Mouse (Mus musculus) kidney, postnatal 10 days (tissue): ENCODE data around the gene Taok1.
A peak's percentile ranks its signal among the peaks of the same experiment; 100 is the strongest.
"Not testable (repeated sequence)": the region's sequence is repeated elsewhere in the genome, so short reads cannot be mapped to it uniquely, and the experiment has no call there.

Source experiments
- DNase-seq: peaks from one replicate; pipeline ENCODE4 v3.0.0; 2021; ENCODE audit warnings: mixed read lengths

Gene Taok1

DNA sequence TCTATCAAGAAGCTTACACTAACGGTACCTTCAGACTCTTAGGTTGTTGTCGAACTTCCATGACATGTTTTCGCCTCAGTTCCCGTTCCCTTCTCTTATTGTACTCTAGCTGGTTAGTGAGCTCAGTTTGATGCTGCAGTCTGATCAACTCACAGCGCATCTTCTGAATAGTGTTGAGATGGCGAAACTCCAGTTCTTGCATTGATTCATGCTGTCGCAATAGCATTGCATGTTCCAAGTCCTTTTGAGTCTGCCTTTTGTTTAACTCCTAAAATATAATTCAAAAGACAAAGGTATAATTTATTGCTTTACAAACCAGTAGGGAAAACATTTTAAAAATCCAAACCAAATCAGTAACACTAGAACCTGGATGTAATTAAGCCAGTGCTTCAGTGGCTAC, 62.4 kb downstream of the Taok1 start:
- no peak for DNase-seq

- no peak for DNase-seq
These were observed 75.3 kb downstream of the Taok1 start for GRCm38 (mm10) chr11:77532202-77532846.

DNA sequence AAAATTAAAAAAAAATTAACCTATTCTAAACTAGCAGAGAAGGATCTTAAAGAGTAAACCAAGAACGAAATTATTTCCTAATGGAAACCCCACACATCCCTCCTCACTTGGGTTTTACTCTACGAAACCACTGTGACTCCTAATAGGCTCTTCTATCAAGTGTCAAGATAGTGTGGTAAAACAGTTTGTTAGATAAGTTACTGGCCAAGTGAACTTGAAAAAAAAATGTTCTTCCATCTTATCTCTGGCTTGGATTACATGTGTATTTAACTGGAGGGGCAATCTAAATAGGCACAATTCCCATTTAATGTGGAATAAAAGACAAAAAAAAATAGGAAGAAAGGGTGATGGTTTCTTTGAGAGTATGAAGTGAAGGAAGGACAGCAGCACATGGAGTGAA, 76.8 kb downstream of the Taok1 start:
- no peak for DNase-seq

DNA sequence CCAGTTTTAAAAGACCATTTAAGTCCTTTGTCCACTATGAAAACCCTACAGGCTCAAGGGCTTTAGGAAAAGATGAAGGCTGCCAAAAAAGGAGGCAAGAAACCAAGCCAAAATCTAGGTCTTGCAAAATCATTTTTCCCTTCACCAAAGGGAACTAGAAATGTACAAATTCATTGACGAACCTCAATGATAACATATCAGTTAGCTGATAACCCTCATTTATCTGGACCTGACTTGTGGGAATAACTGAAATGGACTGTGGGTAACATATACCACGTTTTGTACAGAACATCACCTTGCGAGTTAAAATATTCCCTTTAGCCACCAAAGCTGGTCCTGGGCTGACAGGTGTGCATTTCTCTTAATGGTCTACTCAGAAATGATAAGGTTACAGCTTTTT, 78.0 kb downstream of the Taok1 start:
- DNase-seq, result no peak

- not testable (repeated sequence) for DNase-seq
These were observed 79.2 kb downstream of the Taok1 start for GRCm38 (mm10) chr11:77528420-77528819.

- no peak for DNase-seq
These were observed 81.7 kb downstream of the Taok1 start for GRCm38 (mm10) chr11:77525804-77526486.

- peak; percentile 38 for DNase-seq
These were observed 86.8 kb downstream of the Taok1 start for GRCm38 (mm10) chr11:77520601-77521529.

- DNase-seq, result peak; percentile 41
These were observed 88.6 kb downstream of the Taok1 start, which contains the start of gene Gm10392 for GRCm38 (mm10) chr11:77519043-77519442. TSS of gene Gm10392 (minus strand) at chr11:77519198.

- no peak for DNase-seq
These were observed 89.4 kb downstream of the Taok1 start for GRCm38 (mm10) chr11:77518051-77518798.

DNA sequence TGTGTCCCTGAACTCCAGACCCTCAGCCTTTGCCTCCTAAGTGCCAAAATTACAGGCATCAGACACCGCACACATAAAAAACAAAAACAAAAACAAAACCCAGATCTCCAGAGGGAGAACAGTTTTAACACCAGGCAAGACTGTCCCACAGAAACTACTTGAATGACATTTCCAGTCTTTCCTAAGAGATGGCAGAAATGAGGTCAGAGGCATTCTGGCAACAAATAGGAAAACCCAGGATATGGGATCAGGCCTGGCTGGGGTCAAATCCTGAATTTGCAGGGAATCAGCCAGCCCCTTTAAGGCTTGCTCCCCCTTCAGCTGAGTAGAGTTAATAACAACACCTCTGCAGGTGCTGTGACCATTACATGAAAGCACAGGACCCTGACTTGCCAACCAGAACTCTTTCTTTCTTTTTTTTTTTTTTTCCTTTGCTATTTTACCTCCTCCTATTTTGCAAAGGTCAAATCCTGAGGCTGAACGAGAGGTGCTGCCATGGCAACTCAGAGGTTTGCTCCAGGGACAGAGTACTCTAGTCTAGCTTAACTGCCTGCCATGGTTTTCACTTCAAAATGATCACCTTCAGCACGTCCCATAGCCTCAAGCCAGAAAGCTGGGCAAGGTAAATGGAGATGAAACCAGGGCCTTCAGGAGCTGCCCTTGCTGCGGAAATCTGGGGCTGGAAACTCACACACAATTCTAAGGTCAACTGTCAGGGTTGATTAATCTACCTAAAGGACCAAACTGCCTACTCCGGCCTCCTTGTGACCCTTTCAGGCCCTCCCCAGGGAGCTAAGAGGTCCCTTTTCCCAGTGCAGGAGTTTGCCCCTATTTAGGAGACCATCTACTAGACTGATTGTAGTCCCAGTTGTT, 90.8 kb downstream of the Taok1 start:
- no peak for DNase-seq

DNA sequence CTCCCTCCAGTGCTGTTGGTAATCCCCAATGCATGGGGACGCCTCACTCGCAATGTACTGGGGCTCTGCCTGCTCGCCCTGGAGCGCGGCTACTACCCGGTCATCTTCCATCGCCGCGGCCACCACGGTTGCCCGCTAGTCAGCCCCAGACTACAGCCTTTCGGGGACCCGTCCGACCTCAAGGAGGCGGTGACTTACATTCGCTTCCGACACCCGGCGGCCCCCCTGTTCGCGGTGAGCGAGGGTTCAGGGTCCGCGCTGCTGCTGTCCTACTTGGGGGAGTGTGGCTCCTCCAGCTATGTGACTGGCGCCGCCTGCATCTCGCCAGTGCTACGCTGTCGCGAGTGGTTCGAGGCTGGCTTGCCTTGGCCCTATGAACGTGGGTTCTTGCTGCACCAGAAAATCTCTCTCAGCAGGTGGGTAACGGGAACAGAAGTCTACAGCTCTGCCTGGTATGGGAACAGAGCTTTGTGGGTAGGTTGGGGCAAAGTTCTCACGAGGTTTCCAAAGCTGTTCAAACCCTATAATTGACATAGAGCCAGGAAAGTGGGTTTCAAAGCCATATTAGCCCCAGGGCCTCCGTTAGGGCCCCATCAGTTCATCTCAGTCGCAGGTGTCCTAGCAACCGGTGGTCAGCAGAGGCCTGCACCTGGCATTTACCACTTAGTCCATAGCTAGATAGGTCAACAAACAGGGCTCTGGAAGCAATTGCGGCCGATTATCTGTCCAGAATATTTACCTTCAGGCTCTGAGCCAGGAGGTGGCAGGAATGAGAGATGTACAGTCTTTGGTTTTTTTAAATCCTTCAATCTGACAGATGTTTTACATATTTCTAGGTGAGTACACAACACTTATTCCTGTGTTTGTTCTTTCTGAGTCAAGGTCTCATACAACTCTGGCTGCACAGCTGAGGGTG, 91.7 kb downstream of the Taok1 start, which contains the start of gene Trp53i13:
Gene Trp53i13 (minus strand): TSS at position 344 of the 916 bp plus-strand sequence.
- peak; percentile 51 for DNase-seq

GRCm38 (mm10) chr11:77514832-77515636, 92.6 kb downstream of the Taok1 start, which contains the start of gene Abhd15:
TSS of gene Abhd15 (plus strand) at chr11:77515121.
- DNase-seq, result peak; percentile 90

DNA sequence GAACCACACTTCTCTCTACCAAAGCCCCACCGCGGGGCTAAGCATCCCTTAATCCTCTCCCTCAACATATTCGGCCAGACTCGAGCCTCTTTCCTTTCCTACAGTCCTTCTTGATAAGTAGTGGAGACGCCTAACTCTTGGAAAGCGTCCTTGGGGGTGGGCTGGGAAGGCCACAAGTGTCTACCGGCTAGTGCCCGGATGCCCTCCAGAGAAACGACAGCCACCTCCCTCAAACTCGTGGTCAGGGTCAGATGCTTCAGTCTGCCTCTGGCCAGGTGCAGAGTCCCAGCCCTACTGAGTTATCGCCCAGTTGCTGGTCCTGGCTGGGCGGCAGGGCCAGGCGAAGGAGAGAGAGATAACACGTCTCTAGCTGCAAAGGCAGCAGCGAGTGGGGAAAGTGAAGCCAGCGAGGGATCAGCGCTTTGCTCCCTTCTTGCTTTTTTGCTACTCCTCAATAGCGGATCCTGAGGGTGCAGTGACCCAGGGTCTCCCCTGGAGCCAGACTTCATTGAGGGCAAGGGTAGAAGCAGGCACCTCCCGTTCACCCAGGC, 93.3 kb downstream of the Taok1 start:
- peak; percentile 37 for DNase-seq

GRCm38 (mm10) chr11:77513811-77514170, 93.8 kb downstream of the Taok1 start:
- DNase-seq, result peak; percentile 39

DNA sequence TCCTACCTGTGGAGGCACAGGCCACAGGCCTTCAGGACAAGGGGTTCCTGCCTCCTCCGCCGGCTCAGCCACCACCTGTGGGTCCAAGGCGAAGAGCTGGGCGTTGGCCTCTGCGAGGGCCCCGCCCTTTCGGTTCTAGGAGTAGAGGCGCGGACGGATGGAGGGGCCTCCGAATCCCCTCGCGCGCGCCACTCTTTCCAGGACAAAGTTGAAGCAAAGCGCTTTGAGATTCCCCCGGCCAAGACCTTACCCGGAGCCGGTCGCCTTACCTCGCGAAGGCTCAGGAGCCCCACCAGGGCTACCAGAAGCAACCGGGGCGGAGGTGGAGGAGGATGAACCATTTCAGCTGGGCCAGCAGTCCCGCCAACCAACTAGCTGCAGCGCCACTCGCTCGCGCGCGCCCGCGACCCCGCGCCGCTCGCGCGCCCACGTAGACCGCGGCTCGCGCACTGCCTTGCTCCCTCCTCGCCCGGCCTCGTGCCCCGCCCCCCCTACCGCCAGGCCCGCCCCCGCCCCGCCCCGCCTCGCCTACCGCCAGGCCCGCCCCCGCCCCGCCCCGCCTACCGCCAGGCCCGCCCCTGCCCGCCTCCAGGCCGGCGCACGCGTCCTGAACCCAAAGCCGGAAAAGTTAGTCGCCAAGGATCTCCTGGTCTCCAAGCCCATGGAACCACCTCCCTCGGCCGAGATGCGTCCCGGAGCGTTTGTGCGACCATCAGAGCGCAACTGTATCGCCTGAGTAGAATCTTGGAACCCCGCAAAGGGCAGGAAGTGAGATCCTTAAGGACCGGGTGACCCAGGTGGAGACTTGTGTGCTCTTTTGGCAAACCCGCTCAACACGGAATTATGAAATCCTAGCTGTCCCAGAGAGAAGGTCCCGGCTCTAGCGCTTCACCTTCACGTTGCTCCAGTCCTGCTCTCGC, 94.5 kb downstream of the Taok1 start:
- peak; percentile 95 for DNase-seq

- DNase-seq, result no peak
These were observed 96.3 kb downstream of the Taok1 start for GRCm38 (mm10) chr11:77511336-77511735.

GRCm38 (mm10) chr11:77508068-77509021, 99.3 kb downstream of the Taok1 start:
- peak; percentile 93 for DNase-seq
